Mouse (Mus musculus) gastrocnemius, adult 18-20 months (tissue): Measurements from ENCODE around the gene Polr2f. TPM values are rescaled to one million over a fixed set of nuclear protein-coding genes. Genes with fewer than 3 reads are reported as not detected.
A peak's percentile ranks its signal among the peaks of the same experiment; 100 is the strongest.

Experiments used
- DNase-seq: peaks from one replicate; pipeline ENCODE4 v3.0.0; 2021; ENCODE audit warnings: low spot score
- total RNA-seq, 2 experiments: library from RNA; stranded (reverse); gene quantifications; 2 replicates each; pipeline ENCODE4 v1.2.3; 2021

Polr2f gene
- total RNA-seq, 2 experiments from 2014 or later, result 69.3 to 76.8 TPM

- DNase-seq, result no peak
Observed at GRCm38 (mm10) chr15:79152709-79153108, 11.9 kb downstream of the Polr2f start.

DNA sequence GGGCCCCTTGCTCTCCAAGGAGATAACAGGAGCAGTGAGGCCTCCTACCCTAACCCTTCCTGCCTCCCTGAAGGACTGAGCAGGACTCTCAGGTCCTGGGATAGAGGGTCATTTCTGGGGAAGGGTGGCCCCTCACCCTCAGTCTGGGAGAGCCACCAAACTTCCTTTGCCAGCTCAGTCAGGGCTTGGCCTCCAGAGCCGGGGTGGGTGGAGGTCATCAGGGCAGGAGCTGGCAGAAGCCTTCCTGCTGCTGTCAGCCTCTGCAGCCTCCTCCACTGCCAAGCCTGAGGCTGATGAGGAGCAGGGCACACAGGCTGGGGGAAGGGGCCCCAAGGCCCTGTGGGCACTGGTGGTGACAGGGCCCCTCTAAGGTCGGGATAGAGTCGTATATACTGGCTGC is 14.8 kb downstream of the Polr2f start:
- DNase-seq, result no peak

- DNase-seq, result no peak
Observed at GRCm38 (mm10) chr15:79162301-79162700, 21.5 kb downstream of the Polr2f start.

- no peak for DNase-seq
Observed at GRCm38 (mm10) chr15:79162822-79163221, 22.0 kb downstream of the Polr2f start.

DNA sequence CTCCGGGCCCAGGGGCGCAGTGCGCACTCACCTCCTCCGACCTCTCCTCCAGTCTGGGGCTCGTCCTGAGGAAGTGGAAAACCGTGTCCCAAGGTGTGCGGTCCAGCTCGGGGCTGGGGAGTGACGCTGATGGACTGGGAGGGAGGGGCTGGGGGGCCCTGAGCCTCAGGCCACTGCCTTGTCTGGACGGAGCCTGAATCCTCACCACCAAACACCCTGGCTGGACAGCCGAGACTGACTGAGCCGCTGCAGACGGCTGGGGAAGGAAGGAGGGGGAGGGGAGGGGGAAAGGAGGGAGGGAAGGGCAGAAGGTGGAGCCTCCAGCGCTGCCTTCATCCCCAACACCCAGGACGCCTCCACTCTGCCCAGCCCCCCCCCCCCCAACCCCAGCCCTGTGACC is 23.4 kb downstream of the Polr2f start:
- DNase-seq, result no peak

GRCm38 (mm10) chr15:79165140-79165539 is 24.3 kb downstream of the Polr2f start, which contains the start of gene Sox10:
Sox10 (minus strand) TSS chr15:79165240.
- no peak for DNase-seq

- DNase-seq, result no peak
Observed at GRCm38 (mm10) chr15:79166712-79167111, 25.9 kb downstream of the Polr2f start.

- DNase-seq, result no peak
Observed at GRCm38 (mm10) chr15:79176905-79177304, 36.1 kb downstream of the Polr2f start.

DNA sequence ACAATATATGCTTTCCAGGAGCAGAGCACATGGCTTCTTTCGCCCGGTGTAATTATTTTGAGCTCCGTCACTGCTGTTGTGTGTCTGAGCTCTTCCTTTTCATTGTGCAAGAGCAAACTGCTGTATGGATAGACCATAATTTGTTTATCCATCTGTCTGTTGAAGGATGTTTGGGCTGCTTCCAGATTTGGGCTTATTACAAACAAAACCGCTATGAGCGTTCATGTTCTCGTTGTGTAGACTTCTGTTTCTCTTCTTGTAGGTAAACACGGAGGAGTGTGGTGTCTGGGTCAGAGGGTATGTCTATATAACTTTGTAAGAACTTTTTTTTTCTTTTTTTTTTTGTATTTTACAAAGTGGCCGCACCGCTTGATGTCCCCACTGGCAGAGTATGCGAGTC is 44.4 kb downstream of the Polr2f start:
- DNase-seq, result no peak

DNA sequence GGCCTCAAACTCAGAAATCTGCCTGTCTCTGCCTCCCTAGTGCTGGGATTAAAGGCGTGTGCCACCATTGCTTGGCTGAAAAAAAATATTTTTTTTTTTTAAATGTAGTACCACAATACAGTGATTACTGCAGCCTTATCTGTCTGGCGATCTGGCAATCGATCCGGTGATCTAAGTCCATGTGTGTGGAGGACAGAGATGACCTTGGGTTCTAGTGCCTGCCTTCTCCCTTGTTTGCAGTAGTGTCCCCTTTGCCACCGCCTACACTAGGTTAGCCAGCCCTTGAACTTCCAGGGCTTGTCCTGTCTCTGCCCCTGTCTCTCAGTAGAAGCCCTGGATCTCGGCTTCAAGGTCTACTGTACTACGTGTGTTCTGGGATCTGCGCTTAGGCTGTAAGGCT is 47.0 kb downstream of the Polr2f start:
- no peak for DNase-seq

GRCm38 (mm10) chr15:79191426-79191825 is 50.6 kb downstream of the Polr2f start:
- no peak for DNase-seq

- DNase-seq, result no peak
Observed at GRCm38 (mm10) chr15:79192450-79192849, 51.6 kb downstream of the Polr2f start.

DNA sequence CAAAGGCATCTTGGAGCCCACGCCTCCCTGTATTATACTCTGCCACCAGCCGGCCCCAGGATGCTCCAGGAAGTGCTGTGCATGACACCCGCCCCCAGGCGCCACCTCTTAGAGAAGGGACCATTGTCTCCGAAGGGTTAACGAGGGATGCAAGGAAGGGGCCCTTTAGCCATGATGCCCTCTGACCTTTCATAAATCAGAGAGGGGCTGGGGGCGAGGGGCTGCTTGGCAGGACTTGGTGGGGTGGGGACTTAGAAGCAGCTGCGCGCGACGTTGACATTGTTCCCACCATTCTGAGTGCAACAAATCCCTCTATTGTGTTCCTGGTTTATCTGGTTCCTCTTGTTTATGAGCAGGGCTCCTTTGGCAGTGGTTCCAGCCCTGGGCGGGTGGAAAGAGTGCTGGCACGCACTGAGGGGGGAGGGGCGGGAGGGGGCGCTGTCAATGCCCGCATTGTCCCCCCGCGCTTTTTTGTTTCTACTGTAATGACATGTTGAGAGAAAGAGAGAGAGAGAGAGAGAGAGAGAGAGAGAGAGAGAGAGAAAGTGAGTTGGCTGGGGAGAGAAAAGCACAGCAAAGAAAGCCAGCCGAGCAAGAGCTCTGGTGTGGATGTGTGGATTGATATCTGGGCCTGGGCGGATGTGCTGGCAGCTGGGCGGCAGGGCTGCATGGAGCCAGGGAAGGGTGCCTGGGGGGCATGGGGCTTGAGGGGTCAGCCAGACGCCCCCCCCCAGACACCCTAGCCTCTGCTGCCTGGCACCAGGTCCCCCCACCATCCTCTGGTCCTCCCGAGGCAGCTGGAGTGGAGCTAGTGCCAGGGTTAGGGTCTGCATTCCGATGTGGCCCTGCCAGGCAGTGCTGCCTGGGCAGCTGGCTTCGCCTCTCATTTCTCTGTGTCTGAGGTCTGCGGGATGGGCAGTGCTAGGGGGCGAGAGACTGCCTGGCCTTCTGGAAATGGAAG is 52.4 kb downstream of the Polr2f start:
- DNase-seq, result no peak

GRCm38 (mm10) chr15:79194048-79194447 is 53.2 kb downstream of the Polr2f start:
- no peak for DNase-seq

DNA sequence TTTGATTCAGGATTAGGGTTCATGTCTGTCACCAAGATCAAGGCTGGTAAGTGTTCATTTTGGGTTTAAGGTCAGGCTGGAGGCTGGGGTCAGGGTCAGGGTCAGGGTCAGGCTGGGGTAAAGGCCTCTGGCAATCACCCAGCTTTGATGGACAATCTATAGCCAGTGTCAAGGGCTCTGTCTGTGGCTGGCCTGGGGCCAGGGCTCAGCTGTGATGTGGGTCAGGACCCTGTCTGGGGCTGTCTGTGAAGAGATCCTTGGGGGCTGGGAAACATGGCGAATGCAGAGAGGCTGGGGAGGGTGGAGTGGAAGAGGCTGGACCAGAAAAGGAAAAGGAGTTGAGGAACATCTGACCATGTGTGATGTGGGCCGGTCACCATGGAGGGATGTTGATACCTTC is 54.1 kb downstream of the Polr2f start:
- no peak for DNase-seq

GRCm38 (mm10) chr15:79195492-79195891 is 54.7 kb downstream of the Polr2f start:
- peak; percentile 39 for DNase-seq

- no peak for DNase-seq
Observed at GRCm38 (mm10) chr15:79199390-79199976, 58.7 kb downstream of the Polr2f start.

Other genes starting within 250 kb of the Polr2f start
- gene Gm49510, start 241.3 kb upstream of the Polr2f start, total RNA-seq, result not detected
- gene Sh3bp1, start 241.2 kb upstream of the Polr2f start, total RNA-seq, result 1 to 10 TPM; 1.0 to 1.9 TPM
- 1 to 10 TPM; 1.3 to 1.9 TPM for gene Pdxp, start 227.1 kb upstream of the Polr2f start, total RNA-seq
- gene Lgals1, start 214.3 kb upstream of the Polr2f start, total RNA-seq, result 100 to 1,000 TPM; 229 to 364 TPM
- 10 to 100 TPM; 26.4 to 29.1 TPM for gene Nol12, start 206.1 kb upstream of the Polr2f start, total RNA-seq
- gene Triobp, start 193.3 kb upstream of the Polr2f start, total RNA-seq, result 10 to 100 TPM; 38.8 to 40.7 TPM
- gene H1f0, start 112.6 kb upstream of the Polr2f start, total RNA-seq, result 10 to 100 TPM; 74.4 to 86.9 TPM
- gene Galr3, start 99.1 kb upstream of the Polr2f start, total RNA-seq, result not detected
- 1 to 10 TPM; 4.1 to 4.5 TPM for gene Ankrd54, start 78.1 kb upstream of the Polr2f start, total RNA-seq
- gene Eif3l, start 65.8 kb upstream of the Polr2f start, total RNA-seq, result 10 to 100 TPM; 52.6 to 54.1 TPM
- gene Micall1, start 32.1 kb upstream of the Polr2f start, total RNA-seq, result 10 to 100 TPM; 10.3 to 10.8 TPM
- gene 1700088E04Rik, start 244 bp downstream of the Polr2f start, total RNA-seq, result 1 to 10 TPM; 1.1 to 1.2 TPM
- 1 to 10 TPM; 1.0 to 1.3 TPM for gene Sox10, start 24.2 kb downstream of the Polr2f start, total RNA-seq
- gene Pick1, start 88.2 kb downstream of the Polr2f start, total RNA-seq, result 10 to 100 TPM; 33.7 to 34.8 TPM
- under 1 TPM; 0.55 to 0.69 TPM for gene Gm49486, start 88.4 kb downstream of the Polr2f start, total RNA-seq
- under 1 TPM; 0.53 to 0.69 TPM for gene Slc16a8, start 113.8 kb downstream of the Polr2f start, total RNA-seq
- gene Baiap2l2, start 144.5 kb downstream of the Polr2f start, total RNA-seq, result 1 to 10 TPM; 2.3 to 4.5 TPM
- 10 to 100 TPM; 15.8 to 20.4 TPM for gene Pla2g6, start 187.4 kb downstream of the Polr2f start, total RNA-seq
- gene Maff, start 205.6 kb downstream of the Polr2f start, total RNA-seq, result 10 to 100 TPM in 1 of 2 experiments, 1 to 10 TPM in 1; 6.6 to 10.1 TPM